Mouse (Mus musculus) forebrain, embryonic 15.5 days (tissue): ENCODE measurements around the gene Sun5. TPM values are rescaled to one million over a fixed set of nuclear protein-coding genes. Genes with fewer than 3 reads are reported as not detected.

Experiments used
- ATAC-seq: fragments of 200-750 bp; cut with Nextera tagmentation; replicated peaks from 2 replicates; pipeline ENCODE4 v1.8.0; 2017; ENCODE audit warnings: mild to moderate bottlenecking, moderate TSS enrichment, moderate library complexity
- H3K27ac ChIP-seq: fragments of 300-500 bp; sonication (generic); replicated peaks from 2 replicates; pipeline ENCODE4 v1.5.1; 2015; ENCODE audit warnings: mild to moderate bottlenecking, inconsistent platforms
- H3K27me3 ChIP-seq: fragments of 300-500 bp; sonication (generic); 2 replicates; pipeline ENCODE4 v1.6.1; 2015; ENCODE audit warnings: inconsistent platforms
- H3K36me3 ChIP-seq: fragments of 300-500 bp; sonication (generic); 2 replicates; pipeline ENCODE4 v1.6.1; 2015; ENCODE audit warnings: mild to moderate bottlenecking, inconsistent platforms
- H3K4me1 ChIP-seq: fragments of 300-500 bp; sonication (generic); 2 replicates; pipeline ENCODE4 v1.6.1; 2015; ENCODE audit warnings: inconsistent platforms
- H3K4me2 ChIP-seq: fragments of 300-500 bp; sonication (generic); replicated peaks from 2 replicates; pipeline ENCODE4 v1.6.1; 2015; ENCODE audit warnings: mild to moderate bottlenecking, inconsistent platforms
- H3K4me3 ChIP-seq: fragments of 300-500 bp; sonication (generic); 2 replicates; pipeline ENCODE4 v1.5.1; 2015; ENCODE audit warnings: mild to moderate bottlenecking, inconsistent platforms
- H3K9ac ChIP-seq: fragments of 300-500 bp; sonication (generic); replicated peaks from 2 replicates; pipeline ENCODE4 v1.6.1; 2015; ENCODE audit warnings: mild to moderate bottlenecking, inconsistent platforms
- H3K9me3 ChIP-seq: fragments of 300-500 bp; sonication (generic); 2 replicates; pipeline ENCODE4 v1.6.1; 2016; ENCODE audit warnings: inconsistent platforms
- WGBS: fragments of 180-500 bp; shearing (Covaris S2); methylation state at CpG from one replicate; pipeline ENCODE4 v1.1.7; 2015; ENCODE audit warnings: mixed read lengths; 5-methylcytosine and 5-hydroxymethylcytosine counted together
- polyA plus RNA-seq: library from polyadenylated mRNA; unstranded; fragments of >200 nt; fragmentation: Nextera tagmentation; extraction: Ambion mirVana; gene quantifications from 2 replicates; pipeline ENCODE4 v1.2.1, GENCODE M21; 2015

Gene Sun5
- polyA plus RNA-seq = not detected in 2 replicates

DNA sequence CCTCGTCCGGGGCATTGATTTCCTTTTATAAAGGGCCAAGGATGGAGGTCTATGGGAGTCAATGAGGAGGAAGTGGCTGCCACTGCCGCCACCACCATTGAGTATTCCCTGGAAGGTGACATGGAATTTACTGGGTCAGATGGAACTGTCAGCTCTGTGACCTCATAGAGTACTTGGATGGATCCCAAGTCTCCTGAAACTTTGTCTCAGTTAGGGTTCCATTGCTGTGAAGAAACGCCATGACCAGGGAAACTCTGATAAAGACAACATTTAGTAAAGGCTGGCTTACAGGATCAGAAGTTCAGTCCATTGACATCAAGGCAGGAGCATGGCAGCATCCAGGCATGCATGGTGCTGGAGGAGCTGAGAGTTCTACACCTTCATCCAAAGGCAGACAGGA, at the start of gene Sun5:
Gene Sun5 (minus strand): TSS at position 101 of the 400 bp plus-strand sequence.
- Histone ChIP-seq H3K27me3 (no peaks in the 10 kb centered on the region), H3K27ac (no peak within 1 kb of the TSS), H3K4me1 (0 out of 2 replicates have a peak, but pooled peaks cover 2% of the 10 kb centered on the region), H3K36me3 (no peaks in the 10 kb centered on the region), H3K4me3 (no peak within 1 kb of the TSS), H3K4me2 (no peak within 1 kb of the TSS), H3K9me3 (no peaks in the 10 kb centered on the region), H3K9ac (no peak within 1 kb of the TSS)
- 85% methylated on average over 4 of the region's 4 CpGs for WGBS
- no peak for ATAC-seq

DNA sequence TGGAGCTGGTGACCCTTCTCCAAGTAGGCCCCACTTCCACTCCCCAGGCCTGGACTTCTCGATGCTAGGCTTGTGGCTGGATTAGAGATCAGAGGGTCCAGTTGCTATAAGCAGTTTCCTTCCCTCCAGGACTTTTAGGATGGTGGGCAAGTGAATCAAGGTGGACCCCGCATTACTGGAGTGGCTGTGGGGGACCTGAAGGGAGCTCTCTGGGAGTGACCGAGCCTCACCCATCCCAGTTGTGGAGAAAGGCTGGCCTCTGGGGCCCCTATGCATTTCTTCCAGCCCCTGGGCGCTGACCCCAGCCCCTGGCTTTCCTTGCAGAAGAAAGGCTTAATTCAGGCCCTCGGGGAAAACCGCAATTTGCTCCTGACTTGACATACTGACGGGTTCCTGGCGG, 47.0 kb upstream of the Sun5 start, which contains the start of gene Bpifb3:
Gene Bpifb3 (plus strand): TSS at position 301 of the 400 bp plus-strand sequence.
- no peak for ATAC-seq
- Histone ChIP-seq H3K9ac (no peak within 1 kb of the TSS), H3K4me1 (no peaks in the 10 kb centered on the region), H3K27ac (no peak within 1 kb of the TSS), H3K27me3 (no peaks in the 10 kb centered on the region), H3K4me3 (no peak within 1 kb of the TSS), H3K36me3 (no peaks in the 10 kb centered on the region), H3K4me2 (no peak within 1 kb of the TSS), H3K9me3 (no peaks in the 10 kb centered on the region)
- WGBS = 57% methylated on average over 8 of the region's 8 CpGs

DNA sequence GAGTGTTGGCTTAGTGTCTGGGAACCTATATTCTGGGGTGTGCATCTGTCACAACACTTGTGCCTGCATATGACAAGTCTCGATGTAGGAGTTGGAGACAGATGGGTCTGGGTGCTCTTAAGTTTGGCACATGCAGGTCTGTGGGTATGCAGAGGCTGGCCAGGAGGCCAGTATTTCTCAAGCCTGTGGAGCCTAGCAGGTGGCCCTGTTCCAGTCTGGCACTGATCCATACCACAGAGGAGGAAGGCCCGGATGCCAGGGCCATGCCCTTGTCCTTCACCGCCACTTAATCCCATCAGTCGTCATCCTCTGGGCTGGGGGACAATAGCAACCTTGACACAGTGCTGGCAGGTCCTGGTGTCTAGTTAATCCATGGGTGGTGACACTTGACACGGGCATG, 43.3 kb upstream of the Sun5 start:
- no peak overlapping the region for H3K4me3 ChIP-seq
- no peaks in the 10 kb centered on the region for H3K36me3 ChIP-seq
- H3K9me3 ChIP-seq = no peaks in the 10 kb centered on the region
- H3K27ac ChIP-seq = no peak overlapping the region
- no peak; the same call in 1 of the 2 replicates for ATAC-seq
- no peak overlapping the region for H3K4me2 ChIP-seq
- H3K4me1 ChIP-seq = no peaks in the 10 kb centered on the region
- H3K27me3 ChIP-seq = no peaks in the 10 kb centered on the region
- H3K9ac ChIP-seq = no peak overlapping the region
- WGBS = 32% methylated on average over 5 of the region's 5 CpGs

DNA sequence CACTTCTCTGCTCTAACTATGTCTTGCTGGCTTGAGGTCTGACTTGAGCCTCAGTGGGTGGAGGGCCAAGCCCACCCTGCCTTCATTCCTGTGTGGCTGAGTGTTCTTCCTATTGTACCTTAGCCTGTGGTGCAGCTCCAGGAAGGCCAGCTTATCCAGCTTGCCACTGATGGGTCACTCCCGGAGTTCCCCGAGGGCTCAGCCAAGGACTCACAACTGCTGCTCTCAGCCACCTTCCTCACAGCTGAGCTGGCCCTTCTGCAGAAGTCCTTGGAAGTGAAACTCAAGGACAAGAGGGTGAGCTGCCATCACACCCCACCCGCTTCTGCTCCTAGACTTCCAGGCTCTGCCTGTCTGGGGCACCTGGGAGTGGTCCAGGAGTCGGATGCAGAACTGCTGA, 35.7 kb upstream of the Sun5 start:
- 91% methylated on average over 4 of the region's 4 CpGs for WGBS
- Histone ChIP-seq H3K4me3 (no peak overlapping the region), H3K9me3 (no peaks in the 10 kb centered on the region), H3K27me3 (no peaks in the 10 kb centered on the region), H3K4me1 (no peaks in the 10 kb centered on the region), H3K36me3 (no peaks in the 10 kb centered on the region), H3K27ac (no peak overlapping the region), H3K4me2 (no peak overlapping the region), H3K9ac (no peak overlapping the region)
- no peak for ATAC-seq

DNA sequence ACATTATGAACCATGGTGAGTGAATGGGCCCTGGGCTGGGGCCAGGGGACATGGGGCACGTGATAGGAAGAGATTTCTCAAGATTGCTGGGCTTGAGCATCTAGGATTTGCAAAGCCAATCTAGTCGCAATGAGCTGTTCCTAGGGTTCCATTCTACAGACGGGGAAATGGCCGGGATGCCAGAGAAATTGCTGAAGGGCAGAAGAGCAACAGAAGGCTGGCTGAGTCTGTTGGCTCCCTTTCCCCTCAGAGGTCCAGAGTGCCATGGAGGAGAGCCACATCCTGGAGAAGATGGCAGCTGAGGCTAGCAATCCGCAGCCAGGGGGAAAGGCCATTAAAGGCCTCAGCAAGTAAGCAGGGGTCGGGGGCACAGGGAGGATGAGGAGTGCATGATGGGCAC, 31.8 kb upstream of the Sun5 start:
- 77% methylated on average over 6 of the region's 6 CpGs for WGBS
- Histone ChIP-seq H3K27me3 (no peaks in the 10 kb centered on the region), H3K9ac (no peak overlapping the region), H3K27ac (no peak overlapping the region), H3K9me3 (no peaks in the 10 kb centered on the region), H3K4me1 (no peaks in the 10 kb centered on the region), H3K36me3 (no peaks in the 10 kb centered on the region), H3K4me2 (no peak overlapping the region), H3K4me3 (no peak overlapping the region)
- no peak for ATAC-seq

DNA sequence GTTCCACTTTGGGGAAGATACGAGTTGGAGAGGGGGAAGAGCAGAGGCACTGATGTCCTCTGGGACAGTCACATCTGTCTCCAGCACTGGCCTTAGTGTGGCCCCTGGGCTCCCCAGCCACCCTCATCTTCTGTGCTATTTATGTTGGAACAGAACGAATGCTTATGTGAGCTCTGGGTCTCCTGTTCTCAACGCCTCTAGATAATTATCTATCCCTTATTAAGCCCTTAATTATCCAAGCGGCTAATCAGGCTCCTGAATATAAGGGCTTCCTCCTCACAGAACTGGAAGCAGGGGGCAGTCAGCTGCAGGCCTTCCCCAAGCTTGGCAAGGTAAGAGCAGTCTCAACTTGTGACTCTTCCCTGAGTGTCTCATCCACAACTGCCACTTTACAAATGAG, 29.2 kb upstream of the Sun5 start, which contains the start of gene Bpifb6:
Gene Bpifb6 (plus strand): TSS at position 301 of the 400 bp plus-strand sequence.
- H3K9ac ChIP-seq = no peak within 1 kb of the TSS
- H3K27ac ChIP-seq = no peak within 1 kb of the TSS
- 31% methylated on average over 4 of the region's 4 CpGs for WGBS
- H3K27me3 ChIP-seq = no peaks in the 10 kb centered on the region
- H3K4me1 ChIP-seq = no peaks in the 10 kb centered on the region
- ATAC-seq = no peak
- no peaks in the 10 kb centered on the region for H3K36me3 ChIP-seq
- H3K4me3 ChIP-seq = no peak within 1 kb of the TSS
- H3K9me3 ChIP-seq = no peaks in the 10 kb centered on the region
- no peak within 1 kb of the TSS for H3K4me2 ChIP-seq

DNA sequence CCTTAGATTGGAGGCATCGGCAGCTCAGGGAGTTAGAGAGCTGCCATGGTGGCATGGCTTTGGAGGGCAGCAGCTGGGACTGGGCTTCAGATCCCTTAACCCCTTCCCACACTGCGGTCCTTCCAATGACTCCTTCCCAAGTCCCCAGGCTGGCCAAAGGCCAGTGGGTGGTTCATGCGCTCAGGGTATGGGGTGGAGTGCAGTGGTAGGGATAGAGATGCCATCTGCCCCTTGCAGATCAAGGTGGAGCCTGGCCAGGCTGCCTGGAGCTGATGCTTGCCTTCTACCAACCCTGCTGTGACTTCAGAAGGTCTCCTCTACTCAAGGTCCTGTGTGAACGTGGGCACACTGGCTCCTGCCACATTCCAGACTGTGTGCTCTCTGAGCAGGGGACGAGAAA, 28.2 kb upstream of the Sun5 start:
- no peak overlapping the region for H3K4me3 ChIP-seq
- no peak for ATAC-seq
- H3K9me3 ChIP-seq = no peaks in the 10 kb centered on the region
- H3K9ac ChIP-seq = no peak overlapping the region
- H3K4me1 ChIP-seq = no peaks in the 10 kb centered on the region
- 71% methylated on average over 5 of the region's 5 CpGs for WGBS
- H3K4me2 ChIP-seq = no peak overlapping the region
- no peaks in the 10 kb centered on the region for H3K27me3 ChIP-seq
- H3K27ac ChIP-seq = no peak overlapping the region
- H3K36me3 ChIP-seq = no peaks in the 10 kb centered on the region

DNA sequence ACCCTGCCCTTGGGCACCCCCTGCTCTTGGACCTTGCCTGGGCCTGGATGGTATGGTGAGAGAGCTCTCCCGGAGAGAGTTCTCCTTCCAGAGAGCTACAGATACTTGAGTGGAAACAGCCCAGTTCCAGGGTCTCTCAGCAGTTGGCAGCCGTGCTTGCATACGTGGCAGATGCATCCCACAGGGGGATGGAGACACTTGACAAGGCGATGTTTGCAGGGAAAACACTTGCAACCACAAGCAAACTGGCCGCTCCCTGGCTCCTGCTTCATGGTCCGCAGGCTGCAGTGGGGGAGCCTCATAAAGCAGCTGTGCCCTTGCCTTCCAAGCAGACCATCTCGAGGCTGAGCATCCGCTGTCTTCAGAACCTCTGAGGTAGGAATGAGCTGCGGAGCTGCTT, 3.9 kb upstream of the Sun5 start, which contains the start of gene Bpifb2:
Gene Bpifb2 (plus strand): TSS at position 301 of the 400 bp plus-strand sequence.
- 78% methylated on average over 9 of the region's 9 CpGs for WGBS
- Histone ChIP-seq H3K4me3 (no peak within 1 kb of the TSS), H3K4me2 (no peak within 1 kb of the TSS), H3K27me3 (no peaks in the 10 kb centered on the region), H3K9ac (no peak within 1 kb of the TSS), H3K4me1 (0 out of 2 replicates have a peak, but pooled peaks cover 3% of the 10 kb centered on the region), H3K9me3 (no peaks in the 10 kb centered on the region), H3K36me3 (no peaks in the 10 kb centered on the region), H3K27ac (no peak within 1 kb of the TSS)
- no peak for ATAC-seq

DNA sequence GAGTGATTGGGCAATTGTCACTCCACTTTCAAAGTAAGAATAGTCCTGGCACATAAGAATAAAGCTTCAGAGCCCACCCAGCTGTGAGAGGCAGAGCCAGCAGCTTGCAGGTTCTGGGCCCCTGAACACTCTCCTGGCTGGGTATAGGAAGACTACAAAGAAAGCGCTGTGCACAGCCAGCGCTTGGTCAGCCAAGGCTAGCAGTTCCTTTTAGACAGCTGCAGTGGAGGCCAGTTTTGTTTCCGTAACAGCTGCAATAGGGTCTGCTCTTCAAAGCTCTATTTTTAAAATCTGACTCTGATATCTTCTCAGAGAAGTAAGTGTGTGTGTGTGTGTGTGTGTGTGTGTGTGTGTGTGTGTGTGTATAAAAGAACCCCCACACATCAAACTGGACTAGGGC, 8.9 kb downstream of the Sun5 start:
- H3K4me2 ChIP-seq = no peak overlapping the region
- no peaks in the 10 kb centered on the region for H3K36me3 ChIP-seq
- no peak overlapping the region for H3K4me3 ChIP-seq
- H3K9me3 ChIP-seq = no peaks in the 10 kb centered on the region
- no peaks in the 10 kb centered on the region for H3K4me1 ChIP-seq
- no peak for ATAC-seq
- H3K27ac ChIP-seq = no peak overlapping the region
- no peak overlapping the region for H3K9ac ChIP-seq
- WGBS = 83% methylated on average over 3 of the region's 3 CpGs
- H3K27me3 ChIP-seq = no peaks in the 10 kb centered on the region

DNA sequence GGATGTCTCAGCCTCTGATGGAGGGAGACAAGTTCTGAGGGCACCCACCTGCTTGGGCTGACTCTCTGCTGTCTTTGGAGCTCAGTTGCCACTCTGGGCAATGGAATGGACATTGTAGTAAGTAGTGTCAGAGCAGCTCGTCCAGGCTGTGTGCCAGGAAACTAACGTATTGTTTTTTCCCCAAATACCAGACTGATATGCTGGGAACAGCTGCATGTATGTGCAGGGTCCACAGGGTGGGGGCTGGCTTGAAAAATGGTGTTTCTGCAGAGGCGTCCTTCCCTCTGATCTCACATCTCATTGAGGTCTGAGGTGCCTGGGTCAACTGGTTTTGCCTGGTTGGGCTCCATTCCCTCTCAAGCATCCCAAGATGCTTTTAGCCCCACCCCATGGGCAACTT, 10.2 kb downstream of the Sun5 start:
- Histone ChIP-seq H3K9me3 (no peaks in the 10 kb centered on the region), H3K4me2 (no peak overlapping the region), H3K27me3 (no peaks in the 10 kb centered on the region), H3K4me3 (no peak overlapping the region), H3K9ac (no peak overlapping the region), H3K4me1 (no peaks in the 10 kb centered on the region), H3K36me3 (no peaks in the 10 kb centered on the region), H3K27ac (no peak overlapping the region)
- 68% methylated on average over 3 of the region's 3 CpGs for WGBS
- no peak for ATAC-seq

DNA sequence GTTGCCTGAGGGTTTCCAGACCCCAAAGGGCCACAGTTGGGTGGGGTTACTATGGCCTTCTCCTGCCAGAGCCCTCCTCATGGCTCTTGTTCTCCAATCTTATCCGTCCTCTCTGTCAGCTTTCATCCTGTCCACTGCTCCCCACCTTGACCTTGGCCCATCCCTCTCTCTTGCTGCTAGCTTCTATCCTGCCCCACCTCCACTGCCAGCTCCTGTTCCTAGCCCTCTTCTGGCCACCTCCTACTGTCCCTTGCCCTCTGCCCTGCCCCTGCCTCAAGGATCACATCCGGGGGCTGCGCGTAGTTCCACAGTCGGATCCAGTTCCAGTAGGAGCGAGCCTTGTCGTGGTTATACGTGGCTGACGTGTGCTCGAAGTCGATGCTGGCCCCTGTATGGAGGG, 10.6 kb downstream of the Sun5 start:
- no peaks in the 10 kb centered on the region for H3K9me3 ChIP-seq
- no peaks in the 10 kb centered on the region for H3K27me3 ChIP-seq
- H3K4me3 ChIP-seq = no peak overlapping the region
- no peak overlapping the region for H3K9ac ChIP-seq
- no peak for ATAC-seq
- no peaks in the 10 kb centered on the region for H3K36me3 ChIP-seq
- no peak overlapping the region for H3K4me2 ChIP-seq
- no peak overlapping the region for H3K27ac ChIP-seq
- 96% methylated on average over 11 of the region's 11 CpGs for WGBS
- no peaks in the 10 kb centered on the region for H3K4me1 ChIP-seq

DNA sequence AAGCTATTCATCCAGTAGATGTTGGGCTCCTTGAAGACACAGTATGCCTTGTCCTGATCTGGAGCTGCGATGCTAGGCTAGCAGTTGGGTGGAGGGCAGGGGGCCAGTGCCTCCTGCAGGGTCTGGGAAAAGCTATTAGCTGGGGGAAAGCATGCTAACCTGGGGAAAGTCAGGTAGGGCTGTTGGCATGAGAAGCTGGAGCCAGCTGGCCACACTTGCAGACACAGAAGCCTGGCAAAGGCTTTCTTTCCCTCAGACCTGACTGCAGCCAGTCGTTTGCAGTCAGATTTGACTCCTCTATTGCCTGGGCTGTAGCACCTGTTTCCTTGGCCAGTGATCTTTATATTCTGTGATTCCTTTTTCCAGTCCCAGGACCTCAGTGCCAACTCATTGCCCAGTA, 11.3 kb downstream of the Sun5 start:
- no peak overlapping the region for H3K4me2 ChIP-seq
- H3K4me3 ChIP-seq = no peak overlapping the region
- H3K9me3 ChIP-seq = no peaks in the 10 kb centered on the region
- H3K36me3 ChIP-seq = no peaks in the 10 kb centered on the region
- H3K4me1 ChIP-seq = no peaks in the 10 kb centered on the region
- H3K27ac ChIP-seq = no peak overlapping the region
- 75% methylated on average over 2 of the region's 2 CpGs for WGBS
- H3K27me3 ChIP-seq = no peaks in the 10 kb centered on the region
- no peak for ATAC-seq
- H3K9ac ChIP-seq = no peak overlapping the region

DNA sequence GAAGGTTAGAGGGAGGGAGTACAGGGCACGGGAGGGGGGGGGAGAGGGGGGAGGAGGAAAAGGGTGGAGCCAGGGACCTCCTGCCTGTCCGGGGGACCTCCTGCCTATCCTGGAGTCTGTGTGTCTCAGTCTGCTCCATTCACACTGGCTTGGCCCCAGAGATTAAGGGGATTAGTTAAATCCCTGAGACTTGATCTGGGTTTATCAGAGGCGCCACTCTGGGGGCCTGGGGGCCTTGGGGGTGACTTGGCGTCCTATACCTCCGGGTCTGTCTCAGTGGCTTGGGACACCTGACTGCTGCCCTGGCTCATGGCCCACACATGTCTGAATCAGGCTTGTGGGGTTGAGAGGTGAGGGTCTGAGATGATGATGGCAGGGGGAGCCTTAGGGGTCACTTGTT, 17.3 kb downstream of the Sun5 start:
- no peak overlapping the region for H3K27ac ChIP-seq
- no peaks in the 10 kb centered on the region for H3K36me3 ChIP-seq
- no peak overlapping the region for H3K4me3 ChIP-seq
- no peaks in the 10 kb centered on the region for H3K4me1 ChIP-seq
- no peaks in the 10 kb centered on the region for H3K9me3 ChIP-seq
- WGBS = 5% methylated on average over 5 of the region's 5 CpGs
- H3K4me2 ChIP-seq = no peak overlapping the region
- ATAC-seq = no peak
- no peak overlapping the region for H3K9ac ChIP-seq
- no peaks in the 10 kb centered on the region for H3K27me3 ChIP-seq
